Mouse (Mus musculus) liver, adult 2 months (tissue): ENCODE data around the gene Hdac6.
"Not testable (repeated sequence)": the region's sequence is repeated elsewhere in the genome, so short reads cannot be mapped to it uniquely, and the experiment has no call there.

Source experiments
- CTCF ChIP-seq: fragments of 200-500 bp; IDR thresholded peaks from 2 replicates; pipeline ENCODE4 v1.5.1; 2011; ENCODE audit warnings: low read depth, low read length, control low read depth
- POLR2A ChIP-seq: fragments of 200-500 bp; IDR thresholded peaks from 2 replicates; pipeline ENCODE4 v1.6.1; 2011; ENCODE audit warnings: low read length, control low read depth; ENCODE audit not compliant: insufficient read depth; ENCODE audit errors: extremely low read depth

DNA sequence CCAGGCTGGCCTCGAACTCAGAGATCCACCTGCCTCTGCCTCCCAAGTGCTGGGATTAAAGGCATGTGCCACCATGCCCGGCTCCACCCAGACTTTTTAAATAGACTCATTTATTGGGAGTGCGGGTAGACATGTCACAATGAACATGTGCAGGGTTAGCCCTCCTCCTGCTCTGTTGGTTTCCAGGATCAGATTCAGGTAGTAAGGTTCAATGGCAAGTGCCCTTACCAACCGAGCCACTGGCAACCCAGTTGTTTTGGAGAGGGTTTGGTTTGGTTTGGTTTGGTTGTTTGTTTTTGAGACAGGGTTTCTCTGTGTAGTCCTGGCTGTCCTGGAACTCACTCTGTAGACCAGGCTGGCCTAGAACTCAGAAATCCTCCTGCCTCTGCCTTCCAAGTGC is 38.4 kb downstream of the Hdac6 start, which contains the start of gene Gm10490:
- TF ChIP-seq CTCF, POLR2A: not testable (repeated sequence)
